Mouse (Mus musculus) CH12.LX (cell line): ENCODE measurements around the gene Tbc1d22a. TPM values are rescaled to one million over a fixed set of nuclear protein-coding genes. Genes with fewer than 3 reads are reported as not detected.
"Not testable (repeated sequence)": the region's sequence is repeated elsewhere in the genome, so short reads cannot be mapped to it uniquely, and the experiment has no call there.

Source experiments
- DNase-seq: peaks from one replicate; pipeline ENCODE4 v3.0.0-alpha.2; 2013; ENCODE audit errors: extremely low read depth
- H3K27ac ChIP-seq: 2 replicates; pipeline ENCODE4 v1.5.1; 2012; ENCODE audit warnings: low read depth, mild to moderate bottlenecking, control low read depth, moderate library complexity; ENCODE audit not compliant: insufficient read depth
- H3K27me3 ChIP-seq: replicated peaks from 2 replicates; pipeline ENCODE3; 2012; ENCODE audit warnings: inconsistent platforms
- H3K36me3 ChIP-seq, 2 experiments: replicated peaks in 1 of 2; 2 replicates each; pipeline versions ENCODE3 to v1.6.1; 2012; ENCODE audit warnings: inconsistent platforms in 1 of 2, low read length in 1 of 2, mild to moderate bottlenecking in 1 of 2, mixed read lengths in 1 of 2, moderate library complexity in 1 of 2; ENCODE audit not compliant: control insufficient read depth in 1 of 2, insufficient read depth in 1 of 2
- H3K4me1 ChIP-seq, 2 experiments: 2 replicates each; pipeline ENCODE4 v1.6.1; 2012; ENCODE audit warnings: inconsistent platforms in 1 of 2, moderate library complexity in 1 of 2; ENCODE audit not compliant: insufficient read depth in 2 of 2, control insufficient read depth in 1 of 2
- H3K4me2 ChIP-seq: 2 replicates; pipeline ENCODE4 v1.6.1; 2012; ENCODE audit warnings: low read depth, mild to moderate bottlenecking, control low read depth; ENCODE audit not compliant: poor library complexity, insufficient read depth, severe bottlenecking
- H3K4me3 ChIP-seq, 3 experiments: fragments of 150-350 bp in 1 of 3; sonication (generic) in 1 of 3; replicated peaks in 1 of 3; 2 replicates each; pipeline versions ENCODE3 to v1.5.1; 2011 to 2012; ENCODE audit warnings: low read depth in 2 of 3, low read length in 2 of 3, mild to moderate bottlenecking in 2 of 3, moderate library complexity in 2 of 3, control low read depth in 1 of 3, improper control_type of control experiment in 1 of 3, inconsistent platforms in 1 of 3, mixed read lengths in 1 of 3; ENCODE audit not compliant: poor library complexity in 1 of 3
- H3K79me2 ChIP-seq: replicated peaks from 2 replicates; pipeline ENCODE4 v1.6.1; 2012; ENCODE audit warnings: mild to moderate bottlenecking, moderate library complexity; ENCODE audit not compliant: control insufficient read depth, poor library complexity, insufficient read depth, severe bottlenecking; ENCODE audit errors: extremely low read depth
- H3K9ac ChIP-seq: 2 replicates; pipeline ENCODE4 v1.6.1; 2012; ENCODE audit warnings: low read depth, mild to moderate bottlenecking, control low read depth, moderate library complexity; ENCODE audit not compliant: insufficient read depth
- H3K9me3 ChIP-seq: replicated peaks from 2 replicates; pipeline ENCODE3; 2012; ENCODE audit warnings: low read length, inconsistent platforms, mixed read lengths
- CHD1 ChIP-seq: IDR thresholded peaks from 2 replicates; pipeline ENCODE4 v1.6.1; 2012; ENCODE audit warnings: low read depth, low read length, improper control_type of control experiment, inconsistent platforms
- IRF4 ChIP-seq: IDR thresholded peaks from 2 replicates; pipeline ENCODE4 v1.6.1; 2014; ENCODE audit warnings: low read depth, mild to moderate bottlenecking, inconsistent platforms, low read length, improper control_type of control experiment
- MYC ChIP-seq: IDR thresholded peaks from 2 replicates; pipeline ENCODE4 v1.6.1; 2011; ENCODE audit warnings: low read depth, mild to moderate bottlenecking, improper control_type of control experiment, low read length
- NELFE ChIP-seq: IDR thresholded peaks from 2 replicates; pipeline ENCODE4 v1.6.1; 2011; ENCODE audit warnings: low read depth, low read length, improper control_type of control experiment
- SMC3 ChIP-seq: IDR thresholded peaks from 2 replicates; pipeline ENCODE4 v1.6.1; 2011; ENCODE audit warnings: low read depth, low read length, improper control_type of control experiment
- USF2 ChIP-seq: conservative IDR thresholded peaks from 2 replicates; pipeline ENCODE4 v1.6.1; 2011; ENCODE audit warnings: low read depth, low read length, improper control_type of control experiment
- ZC3H11A ChIP-seq: IDR thresholded peaks from 2 replicates; pipeline ENCODE4 v1.6.1; 2012; ENCODE audit warnings: low read depth, mild to moderate bottlenecking, inconsistent platforms, low read length, improper control_type of control experiment
- dilution Hi-C: fragments of 300-500 bp; cut with MboI; formaldehyde crosslinking; loops from 2 replicates; pipeline ENCODE4 v1.14.3; 2020; ENCODE audit warnings: low sequenced_read_pairs; ENCODE audit not compliant: extremely low pct_unique_long_range_greater_than_20kb, extremely low pct_ligation_motif_present
- in situ Hi-C: fragments of 300-500 bp; cut with MboI; formaldehyde crosslinking; loops from 3 replicates; pipeline ENCODE4 v1.14.3; 2019; ENCODE audit warnings: low sequenced_read_pairs, low pct_ligation_motif_present, low pct_unique_long_range_greater_than_20kb, mixed read lengths
- polyA plus RNA-seq: library from polyadenylated mRNA; unstranded; fragments of >175 nt; gene quantifications from 2 replicates; pipeline ENCODE4 v1.2.1, GENCODE M21; 2012; ENCODE audit warnings: low read depth; ENCODE audit not compliant: insufficient read length
- total RNA-seq, 2 experiments: library from RNA; depleted of rRNA; stranded (reverse); fragments of 300-350 nt in 1 of 2; fragments of >200 nt in 1 of 2; gene quantifications; 2 replicates each; pipeline ENCODE4 v1.2.3; 2012 to 2014

Tbc1d22a gene
- total and polyA plus RNA-seq, 3 experiments, result 17.6 to 20.2 (median 19.4) TPM

- Histone ChIP-seq H3K9me3 (peaks cover 6% of the 10 kb centered on the region), H3K4me3 (no peak overlapping the region), H3K4me2 (no peak overlapping the region), H3K27me3 (no peaks in the 10 kb centered on the region), H3K9ac (no peak overlapping the region), H3K36me3 (peaks cover 0 to 35% of the 10 kb centered on the region in 2 experiments), H3K27ac (no peak overlapping the region), H3K79me2 (no peaks in the 10 kb centered on the region), H3K4me1 (peaks cover 0 to 33% of the 10 kb centered on the region in 2 experiments; a peak in 2 of 4 replicates)
- in situ Hi-C loops, result no loop called here
- DNase-seq, result no peak
- dilution Hi-C loops, result no loop called here
- no peak for TF ChIP-seq USF2
- no peak for TF ChIP-seq SMC3
- no peak for TF ChIP-seq IRF4
- no peak for TF ChIP-seq CHD1
These were observed 6.5 kb downstream of the Tbc1d22a start for GRCm38 (mm10) chr15:86220715-86221114.

- Histone ChIP-seq H3K36me3 (peaks cover 0 to 38% of the 10 kb centered on the region in 2 experiments), H3K4me3 (no peak overlapping the region), H3K9me3 (peaks cover 6% of the 10 kb centered on the region), H3K4me1 (peaks cover 0 to 33% of the 10 kb centered on the region in 2 experiments; a peak in 2 of 4 replicates), H3K9ac (no peak overlapping the region), H3K79me2 (no peaks in the 10 kb centered on the region), H3K27ac (no peak overlapping the region), H3K4me2 (no peak overlapping the region), H3K27me3 (no peaks in the 10 kb centered on the region)
- dilution Hi-C loops (no loop called here), in situ Hi-C loops (no loop called here)
- DNase-seq, result no peak
- TF ChIP-seq NELFE, result no peak
- TF ChIP-seq MYC, result no peak
- TF ChIP-seq ZC3H11A, result no peak
These were observed 7.1 kb downstream of the Tbc1d22a start for GRCm38 (mm10) chr15:86221369-86221768.

GRCm38 (mm10) chr15:86221901-86222300, 7.6 kb downstream of the Tbc1d22a start:
- H3K79me2 ChIP-seq, H3K4me2 ChIP-seq, in situ Hi-C loops, H3K9me3 ChIP-seq, DNase-seq, H3K27me3 ChIP-seq, H3K27ac ChIP-seq, H3K4me3 ChIP-seq, H3K9ac ChIP-seq, dilution Hi-C loops: not testable (repeated sequence)
- peaks cover 0 to 33% of the 10 kb centered on the region in 2 experiments; a peak in 2 of 4 replicates for H3K4me1 ChIP-seq
- H3K36me3 ChIP-seq, result peaks cover 0 to 37% of the 10 kb centered on the region in 2 experiments
